ENCODE assay signal across 7 mouse cellular contexts in genomic region chr11:62675480-62676289, GRCm38 (mm10). TPM values are rescaled to one million over a fixed set of nuclear protein-coding genes. Genes with fewer than 3 reads are reported as not detected.
A peak's percentile ranks its signal among the peaks of the same experiment; 100 is the strongest.
DNase-seq lines count a peak whose midpoint lies in the region; ATAC-seq lines count a peak whose summit lies in the region.

No protein-coding gene starts in this region.

- ATAC-seq in inflammation-experienced regulatory T-cells, adult 6 months = peak; percentile 68
- ATAC-seq in megakaryocyte-erythroid progenitor cell, adult 5-6 weeks (replicated peaks; ENCODE audit: low FRiP score, low TSS enrichment, poor library complexity, severe bottlenecking) = peak; percentile 98

- intact Hi-C loops in gastrocnemius, postnatal 14 days (cut with DNase I; ENCODE audit: low total_unique reads) = loop anchor here (2.0 kb wide), 1 partner anchor 63 kb away; no protein-coding TSS in a partner anchor
- intact Hi-C loops in left cerebral cortex, postnatal 10 days (cut with DNase I) = loop anchor here (1.0 kb wide), 1 partner anchor 62 kb away; no protein-coding TSS in a partner anchor

- DNase-seq in adrenal gland, adult 18-20 months (ENCODE audit: low spot score in 2 of 2) = peak; percentile 40 to 49
- peak; percentile 95 for DNase-seq in embryo, embryonic 10 days (ENCODE audit: low spot score)
- DNase-seq in gastrocnemius, postnatal 14 days = peak; percentile 59
- DNase-seq in left cerebral cortex, postnatal 10 days (ENCODE audit: extremely low spot score in 1 of 2, low spot score in 2 of 2) = peak; percentile 75 to 82
- peak; percentile 51 for DNase-seq in right cerebral cortex, postnatal 14 days

RNA-seq across cellular contexts. Expression of gene Mmgt2, which starts 27.2 kb away (rescaled TPM):
- 10 to 100 TPM; 26.5 to 36.7 TPM for total RNA-seq in adrenal gland, adult 18-20 months (2021)
- total RNA-seq in gastrocnemius, postnatal 14 days (2021) = 1 to 10 TPM; 5.5 to 7.8 TPM
- 10 to 100 TPM; 33.7 to 47.7 (median 38.7) TPM for polyA plus RNA-seq in inflammation-experienced regulatory T-cells, adult 6 months (2017; shearing (Covaris generic))
- total RNA-seq in left cerebral cortex, postnatal 10 days (2021) = 10 to 100 TPM; 23.5 to 25.8 TPM
- total RNA-seq in megakaryocyte-erythroid progenitor cell, adult 5-6 weeks (2014; fragmentation: Nextera tagmentation) = 16.4 and 29.7 TPM in 2 replicates
- total RNA-seq in megakaryocyte-erythroid progenitor cell, adult 5-6 weeks (2017) = 9.1 and 14.8 TPM in 2 replicates

RNA-seq across cellular contexts. Expression of gene Lrrc75a, which starts 27.4 kb away (rescaled TPM):
- total RNA-seq in adrenal gland, adult 18-20 months (2021) = 10 to 100 TPM; 13.9 to 23.5 TPM
- total RNA-seq in gastrocnemius, postnatal 14 days (2021) = 1 to 10 TPM; 7.2 to 8.8 TPM
- 1 to 10 TPM; 1.8 to 2.6 (median 2.1) TPM for polyA plus RNA-seq in inflammation-experienced regulatory T-cells, adult 6 months (2017; shearing (Covaris generic))
- total RNA-seq in left cerebral cortex, postnatal 10 days (2021) = 10 to 100 TPM; 13.0 to 14.2 TPM
- total RNA-seq in megakaryocyte-erythroid progenitor cell, adult 5-6 weeks (2014; fragmentation: Nextera tagmentation) = 2.1 and 3.1 TPM in 2 replicates
- total RNA-seq in megakaryocyte-erythroid progenitor cell, adult 5-6 weeks (2017) = 0.99 and 1.8 TPM in 2 replicates

RNA-seq across cellular contexts. Expression of gene Zfp287, which starts 56.0 kb away (rescaled TPM):
- 1 to 10 TPM; 2.9 to 3.9 TPM for total RNA-seq in adrenal gland, adult 18-20 months (2021)
- 1 to 10 TPM; 1.7 TPM for total RNA-seq in gastrocnemius, postnatal 14 days (2021)
- polyA plus RNA-seq in inflammation-experienced regulatory T-cells, adult 6 months (2017; shearing (Covaris generic)) = 10 to 100 TPM; 17.7 to 24.7 (median 18.9) TPM
- 10 to 100 TPM; 16.8 to 19.1 TPM for total RNA-seq in left cerebral cortex, postnatal 10 days (2021)
- total RNA-seq in megakaryocyte-erythroid progenitor cell, adult 5-6 weeks (2014; fragmentation: Nextera tagmentation) = 0.13 and 0.67 TPM in 2 replicates
- total RNA-seq in megakaryocyte-erythroid progenitor cell, adult 5-6 weeks (2017) = 0.88 TPM in 1 of 2 replicates, not detected in the other

Comparison
In these comparisons a context has a peak if more than half of its experiments do, and no peak if none do; other contexts are left out.
1. Peak in every context shown above with its lines: DNase-seq and ATAC-seq.
2. DNase-seq: peak in every context shown above with its lines; median percentile 95 in embryo, embryonic 10 days; 78 in left cerebral cortex, postnatal 10 days; 59 in gastrocnemius, postnatal 14 days; 51 in right cerebral cortex, postnatal 14 days; 44 in adrenal gland, adult 18-20 months.